Mouse (Mus musculus) thymus, adult 2 months (tissue): ENCODE results near the gene Prr3.

Experiments
- CTCF ChIP-seq: fragments of 200-500 bp; IDR thresholded peaks from 2 replicates; pipeline ENCODE4 v1.5.1; 2012; ENCODE audit warnings: mild to moderate bottlenecking, control low read depth, low read length, moderate library complexity, borderline replicate concordance; ENCODE audit not compliant: control insufficient read depth, poor library complexity, insufficient read depth; ENCODE audit errors: extremely low read depth
- POLR2A ChIP-seq: fragments of 200-500 bp; IDR thresholded peaks from 2 replicates; pipeline ENCODE4 v1.6.1; 2012; ENCODE audit warnings: mild to moderate bottlenecking, low read length, control low read depth, moderate library complexity; ENCODE audit not compliant: control insufficient read depth, poor library complexity, insufficient read depth; ENCODE audit errors: extremely low read depth

DNA sequence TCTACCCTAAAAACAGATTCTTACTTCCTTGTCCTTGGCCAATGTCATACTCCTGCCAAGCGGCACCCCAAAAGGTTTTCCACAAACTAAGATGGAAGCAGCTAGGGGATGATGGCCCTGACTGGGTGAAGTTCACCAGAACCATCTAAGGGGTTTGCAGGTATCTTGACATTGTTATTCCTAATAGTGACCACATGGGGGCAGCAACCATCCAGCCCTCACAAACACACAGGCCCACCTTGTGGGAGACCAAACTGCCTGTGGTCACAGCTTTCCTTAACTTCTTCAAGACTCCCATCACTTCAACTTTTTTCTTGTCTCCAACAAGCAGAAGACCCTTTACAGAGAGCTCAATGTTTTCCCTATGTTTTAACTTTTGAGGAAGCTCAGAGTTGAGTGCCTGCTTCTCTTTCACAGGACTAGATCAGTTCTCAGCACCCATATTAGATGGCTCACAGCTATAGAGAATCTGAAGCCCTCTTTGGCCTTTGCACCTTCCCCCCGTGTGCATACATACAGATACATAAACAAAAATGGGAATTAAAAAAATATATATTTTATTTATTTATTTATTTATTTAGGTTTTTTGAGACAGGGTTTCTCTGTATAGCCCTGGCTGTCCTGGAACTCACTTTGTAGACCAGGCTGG, 42.2 kb downstream of the Prr3 start:
- peak; percentile 36; the same call in 1 of the 2 replicates for TF ChIP-seq CTCF
- no peak for TF ChIP-seq POLR2A
